Mouse (Mus musculus): ENCODE results near the gene Svs1. TPM values are rescaled to one million over a fixed set of nuclear protein-coding genes. Genes with fewer than 3 reads are reported as not detected.
A peak's percentile ranks its signal among the peaks of the same experiment; 100 is the strongest.

Svs1 gene
- polyA plus RNA-seq, 1 experiment = 0.05 TPM

- Histone ChIP-seq H3K27ac (ENCODE audit: insufficient read depth, low read depth, low read length) (no peak overlapping the region), H3K27me3 (replicated peaks; ENCODE audit: control insufficient read depth, insufficient read depth, low read length) (no peaks in the 10 kb centered on the region), H3K4me3 (ENCODE audit: insufficient read depth, low read depth, low read length) (no peak overlapping the region), H3K36me3 (ENCODE audit: control insufficient read depth, insufficient read depth, low read length) (no peaks in the 10 kb centered on the region), H3K4me1 (ENCODE audit: control insufficient read depth, insufficient read depth, low read length) (no peaks in the 10 kb centered on the region)
- TF ChIP-seq POLR2A (IDR thresholded peaks at IDR 0.05; ENCODE audit: low read depth, low read length) (no peak), CTCF (conservative IDR thresholded peaks at IDR 0.05; ENCODE audit: insufficient read depth, insufficient read length, low read depth, low read length) (no peak)
- no peak for DNase-seq
- 52% methylated on average over 4 of the region's 4 CpGs for WGBS
Observed at GRCm38 (mm10) chr6:49031230-49031629, 44.6 kb downstream of the Svs1 start.

DNA sequence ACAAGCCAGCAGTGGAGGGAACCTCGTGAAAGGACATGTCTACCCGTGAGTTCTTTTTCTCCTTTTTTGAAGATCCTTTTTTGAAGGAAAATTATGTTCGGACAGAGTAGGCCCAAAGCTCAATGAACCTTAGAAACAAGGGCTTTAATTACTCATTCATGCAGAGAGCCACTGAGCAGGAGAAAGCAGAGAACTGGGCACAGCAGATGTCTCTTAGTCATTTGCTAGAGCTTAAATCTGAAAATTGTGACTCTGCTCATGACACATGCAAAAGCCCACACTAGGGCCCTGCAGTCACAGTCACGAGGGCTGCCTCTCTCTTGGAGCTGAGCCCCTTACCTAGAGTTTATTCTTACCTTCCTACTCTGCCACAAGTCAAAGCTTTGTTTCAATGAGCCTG lies 46.1 kb downstream of the Svs1 start:
- TF ChIP-seq POLR2A (IDR thresholded peaks at IDR 0.05; ENCODE audit: low read depth, low read length) (no peak), CTCF (conservative IDR thresholded peaks at IDR 0.05; ENCODE audit: insufficient read depth, insufficient read length, low read depth, low read length) (no peak)
- no peak for DNase-seq
- WGBS = 60% methylated on average over 4 of the region's 4 CpGs

DNA sequence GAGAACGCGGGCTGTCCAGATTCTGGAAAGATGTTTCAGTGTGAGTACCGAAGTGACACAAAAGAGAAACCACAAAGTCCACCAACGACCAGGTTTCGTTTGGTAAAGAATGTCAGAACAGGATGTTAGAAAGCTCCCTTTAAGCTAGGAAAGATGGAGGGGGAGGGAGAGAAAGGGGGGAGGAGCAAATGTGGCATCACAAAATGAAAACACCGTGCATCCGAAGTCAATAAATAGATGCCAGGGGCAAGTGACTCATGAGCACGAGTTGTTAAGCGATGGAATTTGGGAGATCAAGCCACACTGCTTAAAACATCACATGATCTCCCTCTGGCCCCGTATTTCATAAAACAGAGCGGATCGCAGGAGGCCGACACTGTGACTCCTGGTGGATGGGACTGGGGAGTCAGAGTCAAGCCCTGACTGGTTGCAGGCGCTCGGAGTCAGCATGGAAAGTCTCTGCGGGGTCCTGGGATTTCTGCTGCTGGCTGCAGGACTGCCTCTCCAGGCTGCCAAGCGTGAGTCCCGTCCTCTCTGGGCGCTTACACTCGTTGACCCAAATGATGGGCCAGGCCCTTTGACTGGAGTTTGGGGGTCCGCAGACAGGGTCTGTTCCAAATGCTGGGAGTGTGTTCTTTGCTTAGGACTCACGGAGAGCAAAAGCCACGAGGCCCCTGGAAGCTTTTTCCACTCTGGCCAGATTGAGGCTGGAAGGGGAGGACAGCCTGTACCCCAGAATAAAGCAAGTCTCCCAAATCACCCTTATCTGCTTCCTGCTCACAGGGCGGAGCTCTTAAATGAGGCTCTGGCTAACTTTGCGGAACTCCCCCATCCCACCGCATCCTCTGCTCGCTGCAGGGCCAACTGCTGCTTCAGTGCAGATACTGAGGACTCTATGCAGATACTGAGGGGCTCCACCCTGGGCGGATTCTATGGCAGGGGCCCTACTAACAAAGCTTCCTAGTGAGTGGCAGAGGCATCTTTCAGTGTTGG lies 49.9 kb downstream of the Svs1 start, which contains the start of gene Gpnmb:
Gpnmb (plus strand) TSS at position 272 of the 993 bp plus-strand sequence.
- Histone ChIP-seq H3K27ac (ENCODE audit: insufficient read depth, low read depth, low read length) (no peak within 1 kb of the TSS), H3K4me3 (ENCODE audit: insufficient read depth, low read depth, low read length) (no peak within 1 kb of the TSS), H3K27me3 (replicated peaks; ENCODE audit: control insufficient read depth, insufficient read depth, low read length) (no peaks in the 10 kb centered on the region), H3K4me1 (ENCODE audit: control insufficient read depth, insufficient read depth, low read length) (no peaks in the 10 kb centered on the region), H3K36me3 (ENCODE audit: control insufficient read depth, insufficient read depth, low read length) (no peaks in the 10 kb centered on the region)
- DNase-seq = no peak
- WGBS = 49% methylated on average over 28 of the region's 28 CpGs
- no peak for TF ChIP-seq POLR2A (IDR thresholded peaks at IDR 0.05; ENCODE audit: low read depth, low read length)
- TF ChIP-seq CTCF (conservative IDR thresholded peaks at IDR 0.05; ENCODE audit: insufficient read depth, insufficient read length, low read depth, low read length) = no peak

More for the DNA sequence above, 46.1 kb downstream of the Svs1 start:
- no peaks in the 10 kb centered on the region for H3K4me1 ChIP-seq (ENCODE audit: control insufficient read depth, insufficient read depth, low read length)
- H3K27me3 ChIP-seq (replicated peaks; ENCODE audit: control insufficient read depth, insufficient read depth, low read length) = no peaks in the 10 kb centered on the region
- no peak overlapping the region for H3K27ac ChIP-seq (ENCODE audit: insufficient read depth, low read depth, low read length)
- H3K4me3 ChIP-seq (ENCODE audit: insufficient read depth, low read depth, low read length) = no peak overlapping the region
- H3K36me3 ChIP-seq (ENCODE audit: control insufficient read depth, insufficient read depth, low read length) = no peaks in the 10 kb centered on the region

DNA sequence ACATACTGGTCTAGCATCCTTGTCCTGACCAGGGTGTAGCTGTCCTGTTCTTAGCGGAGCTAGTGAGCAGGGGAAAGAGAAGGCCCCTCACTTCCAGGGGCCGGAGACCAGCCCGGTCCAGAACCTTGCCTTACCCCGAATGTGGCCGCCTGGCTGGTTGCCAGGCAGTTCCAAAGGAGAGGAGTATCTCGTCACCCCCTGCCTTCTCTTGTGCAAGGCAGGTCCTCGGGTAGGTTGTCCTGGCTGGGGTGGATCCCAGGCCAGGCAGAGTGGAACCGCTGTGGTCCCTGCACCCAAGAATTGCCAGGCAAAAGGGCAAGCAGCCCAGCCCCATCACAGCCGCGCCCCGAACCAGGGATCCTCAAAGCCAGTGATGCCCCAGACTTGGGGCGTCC lies 50.6 kb downstream of the Svs1 start:
- H3K36me3 ChIP-seq (ENCODE audit: control insufficient read depth, insufficient read depth, low read length) = no peaks in the 10 kb centered on the region
- H3K4me1 ChIP-seq (ENCODE audit: control insufficient read depth, insufficient read depth, low read length) = no peaks in the 10 kb centered on the region
- no peak overlapping the region for H3K27ac ChIP-seq (ENCODE audit: insufficient read depth, low read depth, low read length)
- 73% methylated on average over 12 of the region's 12 CpGs for WGBS
- H3K4me3 ChIP-seq (ENCODE audit: insufficient read depth, low read depth, low read length) = no peak overlapping the region
- DNase-seq = no peak
- no peak for TF ChIP-seq POLR2A (IDR thresholded peaks at IDR 0.05; ENCODE audit: low read depth, low read length)
- no peak for TF ChIP-seq CTCF (conservative IDR thresholded peaks at IDR 0.05; ENCODE audit: insufficient read depth, insufficient read length, low read depth, low read length)
- H3K27me3 ChIP-seq (replicated peaks; ENCODE audit: control insufficient read depth, insufficient read depth, low read length) = no peaks in the 10 kb centered on the region

- TF ChIP-seq POLR2A (IDR thresholded peaks at IDR 0.05; ENCODE audit: low read depth, low read length) = no peak
- TF ChIP-seq CTCF (conservative IDR thresholded peaks at IDR 0.05; ENCODE audit: insufficient read depth, insufficient read length, low read depth, low read length) = peak; percentile 69
- no peaks in the 10 kb centered on the region for H3K4me1 ChIP-seq (ENCODE audit: control insufficient read depth, insufficient read depth, low read length)
- DNase-seq = peak; percentile 49
- H3K27me3 ChIP-seq (replicated peaks; ENCODE audit: control insufficient read depth, insufficient read depth, low read length) = no peaks in the 10 kb centered on the region
- no peak overlapping the region for H3K27ac ChIP-seq (ENCODE audit: insufficient read depth, low read depth, low read length)
- WGBS = 9% methylated on average over 18 of the region's 18 CpGs
- H3K4me3 ChIP-seq (ENCODE audit: insufficient read depth, low read depth, low read length) = peak overlapping the region; percentile 21; the same call in 1 of the 2 replicates
- H3K36me3 ChIP-seq (ENCODE audit: control insufficient read depth, insufficient read depth, low read length) = no peaks in the 10 kb centered on the region
Observed at GRCm38 (mm10) chr6:49039470-49040180, 53.0 kb downstream of the Svs1 start.

Other genes with a start within 250 kb of the Svs1 start
- 8.3 and 10.0 TPM in 2 replicates for gene Gimap1, start 247.8 kb upstream of the Svs1 start, polyA plus RNA-seq (2012; rRNA removed)
- gene Gimap5, start 240.7 kb upstream of the Svs1 start, polyA plus RNA-seq (2012; rRNA removed) = 16.2 and 19.6 TPM in 2 replicates
- gene Gimap3, start 216.0 kb upstream of the Svs1 start, polyA plus RNA-seq (2012; rRNA removed) = 3.1 and 10.6 TPM in 2 replicates
- 509 and 544 TPM in 2 replicates for gene Tmem176a, start 145.9 kb upstream of the Svs1 start, polyA plus RNA-seq (2012; rRNA removed)
- gene Tmem176b, start 145.4 kb upstream of the Svs1 start, polyA plus RNA-seq (2012; rRNA removed) = 1,386 and 1,411 TPM in 2 replicates
- 7.3 and 7.7 TPM in 2 replicates for gene Aoc1, start 114.0 kb upstream of the Svs1 start, polyA plus RNA-seq (2012; rRNA removed)
- not detected in 2 replicates for gene 1600015I10Rik, start 57.0 kb upstream of the Svs1 start, polyA plus RNA-seq (2012; rRNA removed)
- gene Doxl2, start 11.9 kb upstream of the Svs1 start, polyA plus RNA-seq (2012; rRNA removed) = not detected in 2 replicates
- gene Gpnmb, start 49.7 kb downstream of the Svs1 start, polyA plus RNA-seq (2012; rRNA removed) = 1.2 and 1.7 TPM in 2 replicates
- gene Malsu1, start 86.9 kb downstream of the Svs1 start, polyA plus RNA-seq (2012; rRNA removed) = 22.7 and 27.0 TPM in 2 replicates
- 0.03 and 0.04 TPM in 2 replicates for gene Igf2bp3, start 228.1 kb downstream of the Svs1 start, polyA plus RNA-seq (2012; rRNA removed)